Mouse (Mus musculus): Measurements from ENCODE around the gene Igfals. TPM values are rescaled to one million over a fixed set of nuclear protein-coding genes. Genes with fewer than 3 reads are reported as not detected.

The Igfals gene
- polyA plus RNA-seq, 1 experiment, result not detected

GRCm38 (mm10) chr17:24847386-24847785, 18.4 kb upstream of the Igfals start:
- Histone ChIP-seq H3K27ac (ENCODE audit: insufficient read depth, low read length) (no peak overlapping the region), H3K4me3 (ENCODE audit: insufficient read depth, low read length) (no peak overlapping the region)
- TF ChIP-seq CTCF (IDR thresholded peaks at IDR 0.05; ENCODE audit: borderline replicate concordance, insufficient read depth, low read length) (no peak), POLR2A (IDR thresholded peaks at IDR 0.05; ENCODE audit: low read depth, low read length) (no peak)

GRCm38 (mm10) chr17:24848600-24849031, 17.2 kb upstream of the Igfals start:
- Histone ChIP-seq H3K27ac (ENCODE audit: insufficient read depth, low read length) (no peak overlapping the region), H3K4me3 (ENCODE audit: insufficient read depth, low read length) (peak overlapping the region; percentile 40), H3K4me1 (ENCODE audit: control insufficient read depth, insufficient read depth, low read length) (peaks cover 3% of the 10 kb centered on the region)
- no peak for TF ChIP-seq CTCF (IDR thresholded peaks at IDR 0.05; ENCODE audit: borderline replicate concordance, insufficient read depth, low read length)
- TF ChIP-seq POLR2A (IDR thresholded peaks at IDR 0.05; ENCODE audit: low read depth, low read length), result 0 out of 2 replicates have a peak, but pooled peaks have one; percentile 19

More at GRCm38 (mm10) chr17:24847386-24847785, 18.4 kb upstream of the Igfals start:
- peaks cover 3% of the 10 kb centered on the region for H3K4me1 ChIP-seq (ENCODE audit: control insufficient read depth, insufficient read depth, low read length)

- Histone ChIP-seq H3K27ac (ENCODE audit: insufficient read depth, low read length) (peak overlapping the region; percentile 90), H3K4me1 (ENCODE audit: control insufficient read depth, insufficient read depth, low read length) (peaks cover 3% of the 10 kb centered on the region), H3K4me3 (ENCODE audit: insufficient read depth, low read length) (peak overlapping the region; percentile 76)
- no peak; the same call in none of the 2 replicates for TF ChIP-seq POLR2A (IDR thresholded peaks at IDR 0.05; ENCODE audit: low read depth, low read length)
- 0 out of 2 replicates have a peak, but pooled peaks have one; percentile 40 for TF ChIP-seq CTCF (IDR thresholded peaks at IDR 0.05; ENCODE audit: borderline replicate concordance, insufficient read depth, low read length)
Measured at GRCm38 (mm10) chr17:24849733-24850064, 16.1 kb upstream of the Igfals start.

GRCm38 (mm10) chr17:24850065-24850772, 15.6 kb upstream of the Igfals start, which contains the start of gene Fahd1:
Fahd1 (minus strand) TSS chr17:24850364.
- H3K4me3 ChIP-seq (ENCODE audit: insufficient read depth, low read length), result peak within 1 kb of the TSS; percentile 76
- H3K4me1 ChIP-seq (ENCODE audit: control insufficient read depth, insufficient read depth, low read length), result peaks cover 3% of the 10 kb centered on the region
- TF ChIP-seq POLR2A (IDR thresholded peaks at IDR 0.05; ENCODE audit: low read depth, low read length) (peak; percentile 63), CTCF (IDR thresholded peaks at IDR 0.05; ENCODE audit: borderline replicate concordance, insufficient read depth, low read length) (no peak)
- peak within 1 kb of the TSS; percentile 90 for H3K27ac ChIP-seq (ENCODE audit: insufficient read depth, low read length)

- peaks cover 6% of the 10 kb centered on the region for H3K4me1 ChIP-seq (ENCODE audit: control insufficient read depth, insufficient read depth, low read length)
- H3K27ac ChIP-seq (ENCODE audit: insufficient read depth, low read length), result no peak overlapping the region
- TF ChIP-seq CTCF (IDR thresholded peaks at IDR 0.05; ENCODE audit: borderline replicate concordance, insufficient read depth, low read length) (no peak), POLR2A (IDR thresholded peaks at IDR 0.05; ENCODE audit: low read depth, low read length) (no peak)
- H3K4me3 ChIP-seq (ENCODE audit: insufficient read depth, low read length), result peak overlapping the region; percentile 64
Measured at GRCm38 (mm10) chr17:24850773-24851127, 15.0 kb upstream of the Igfals start.

GRCm38 (mm10) chr17:24851381-24852125, 14.2 kb upstream of the Igfals start:
- Histone ChIP-seq H3K4me3 (ENCODE audit: insufficient read depth, low read length) (no peak overlapping the region), H3K4me1 (ENCODE audit: control insufficient read depth, insufficient read depth, low read length) (peaks cover 13% of the 10 kb centered on the region), H3K27ac (ENCODE audit: insufficient read depth, low read length) (no peak overlapping the region)
- TF ChIP-seq POLR2A (IDR thresholded peaks at IDR 0.05; ENCODE audit: low read depth, low read length) (no peak), CTCF (IDR thresholded peaks at IDR 0.05; ENCODE audit: borderline replicate concordance, insufficient read depth, low read length) (no peak)

- Histone ChIP-seq H3K27ac (ENCODE audit: insufficient read depth, low read length) (peak overlapping the region; percentile 23; the same call in 1 of the 2 replicates), H3K4me3 (ENCODE audit: insufficient read depth, low read length) (no peak overlapping the region), H3K4me1 (ENCODE audit: control insufficient read depth, insufficient read depth, low read length) (peaks cover 10% of the 10 kb centered on the region; the same call in 1 of the 2 replicates)
- TF ChIP-seq CTCF (IDR thresholded peaks at IDR 0.05; ENCODE audit: borderline replicate concordance, insufficient read depth, low read length) (no peak), POLR2A (IDR thresholded peaks at IDR 0.05; ENCODE audit: low read depth, low read length) (no peak; the same call in 1 of the 2 replicates)
Measured at GRCm38 (mm10) chr17:24855838-24856464, 9.8 kb upstream of the Igfals start.

GRCm38 (mm10) chr17:24856589-24856988, 9.2 kb upstream of the Igfals start:
- H3K4me1 ChIP-seq (ENCODE audit: control insufficient read depth, insufficient read depth, low read length), result peaks cover 10% of the 10 kb centered on the region; the same call in 1 of the 2 replicates
- H3K27ac ChIP-seq (ENCODE audit: insufficient read depth, low read length), result no peak overlapping the region
- no peak overlapping the region for H3K4me3 ChIP-seq (ENCODE audit: insufficient read depth, low read length)
- TF ChIP-seq CTCF (IDR thresholded peaks at IDR 0.05; ENCODE audit: borderline replicate concordance, insufficient read depth, low read length) (no peak), POLR2A (IDR thresholded peaks at IDR 0.05; ENCODE audit: low read depth, low read length) (no peak)

GRCm38 (mm10) chr17:24857831-24858470, 7.8 kb upstream of the Igfals start:
- Histone ChIP-seq H3K4me3 (ENCODE audit: insufficient read depth, low read length) (no peak overlapping the region), H3K27ac (ENCODE audit: insufficient read depth, low read length) (no peak overlapping the region), H3K4me1 (ENCODE audit: control insufficient read depth, insufficient read depth, low read length) (peaks cover 10% of the 10 kb centered on the region; the same call in 1 of the 2 replicates)
- TF ChIP-seq POLR2A (IDR thresholded peaks at IDR 0.05; ENCODE audit: low read depth, low read length) (no peak), CTCF (IDR thresholded peaks at IDR 0.05; ENCODE audit: borderline replicate concordance, insufficient read depth, low read length) (no peak)

Measured in embryonic fibroblast, embryonic 13.5 days (primary cell).